Mouse (Mus musculus) hindlimb bud, embryonic 11.5 days (tissue): ENCODE results near the gene Zdhhc14.

Experiments
- DNase-seq: peaks from one replicate; pipeline ENCODE4 v3.0.0-alpha.2; 2012; ENCODE audit warnings: low read depth, low spot score; ENCODE audit errors: extremely low spot score

Zdhhc14 gene

GRCm38 (mm10) chr17:5491801-5492745 is at the start of gene Zdhhc14:
Gene Zdhhc14, plus strand, starts transcription at chr17:5492557.
- DNase-seq, result no peak

GRCm38 (mm10) chr17:5443260-5443659 is 49.1 kb upstream of the Zdhhc14 start:
- DNase-seq, result no peak

GRCm38 (mm10) chr17:5443751-5444150 is 48.6 kb upstream of the Zdhhc14 start:
- DNase-seq, result no peak

- no peak for DNase-seq
Measured at GRCm38 (mm10) chr17:5453657-5454056, 38.7 kb upstream of the Zdhhc14 start.

- no peak for DNase-seq
Measured at GRCm38 (mm10) chr17:5463912-5464311, 28.4 kb upstream of the Zdhhc14 start.

- DNase-seq, result no peak
Measured at GRCm38 (mm10) chr17:5466736-5467135, 25.6 kb upstream of the Zdhhc14 start.

- no peak for DNase-seq
Measured at GRCm38 (mm10) chr17:5467177-5467576, 25.2 kb upstream of the Zdhhc14 start.

- DNase-seq, result no peak
Measured at GRCm38 (mm10) chr17:5472268-5472667, 20.1 kb upstream of the Zdhhc14 start.

GRCm38 (mm10) chr17:5475960-5476725 is 16.2 kb upstream of the Zdhhc14 start:
- DNase-seq, result no peak

GRCm38 (mm10) chr17:5483456-5483855 is 8.9 kb upstream of the Zdhhc14 start:
- DNase-seq, result no peak

GRCm38 (mm10) chr17:5484663-5485062 is 7.7 kb upstream of the Zdhhc14 start:
- no peak for DNase-seq

- DNase-seq, result no peak
Measured at GRCm38 (mm10) chr17:5488156-5488555, 4.2 kb upstream of the Zdhhc14 start.

- no peak for DNase-seq
Measured at GRCm38 (mm10) chr17:5490351-5490750, 2.0 kb upstream of the Zdhhc14 start.

GRCm38 (mm10) chr17:5491031-5491800 is 1.1 kb upstream of the Zdhhc14 start:
- DNase-seq, result peak; percentile 74

- DNase-seq, result no peak
Measured at GRCm38 (mm10) chr17:5492746-5493160, 396 bp downstream of the Zdhhc14 start.

GRCm38 (mm10) chr17:5493161-5493771 is 909 bp downstream of the Zdhhc14 start:
- no peak for DNase-seq

- DNase-seq, result no peak
Measured at GRCm38 (mm10) chr17:5493809-5494208, 1.5 kb downstream of the Zdhhc14 start.

- DNase-seq, result no peak
Measured at GRCm38 (mm10) chr17:5494832-5495231, 2.5 kb downstream of the Zdhhc14 start.

- DNase-seq, result no peak
Measured at GRCm38 (mm10) chr17:5497695-5498094, 5.3 kb downstream of the Zdhhc14 start.

GRCm38 (mm10) chr17:5498996-5499395 is 6.6 kb downstream of the Zdhhc14 start:
- no peak for DNase-seq
